Mouse (Mus musculus) hindbrain, embryonic 10.5 days (tissue): ENCODE data around the gene Tnrc6b. TPM values are rescaled to one million over a fixed set of nuclear protein-coding genes. Genes with fewer than 3 reads are reported as not detected.

Source experiments
- polyA plus RNA-seq: library from polyadenylated mRNA; unstranded; fragments of >200 nt; fragmentation: Nextera tagmentation; extraction: Ambion mirVana; gene quantifications from 2 replicates; pipeline ENCODE4 v1.2.1, GENCODE M21; 2016

Gene Tnrc6b
- polyA plus RNA-seq, 1 experiment from 2014 or later = 43.3 TPM

Other genes starting within 250 kb of the Tnrc6b start
- gene Enthd1, start 146.2 kb upstream of the Tnrc6b start, polyA plus RNA-seq = not detected in 2 replicates
- 1.3 and 2.0 TPM in 2 replicates for gene Grap2, start 138.7 kb upstream of the Tnrc6b start, polyA plus RNA-seq
- 0.60 and 0.96 TPM in 2 replicates for gene Fam83f, start 39.5 kb upstream of the Tnrc6b start, polyA plus RNA-seq
- gene Adsl, start 237.2 kb downstream of the Tnrc6b start, polyA plus RNA-seq = 195 and 203 TPM in 2 replicates